Mouse (Mus musculus) forebrain, embryonic 12.5 days (tissue): ENCODE results near the gene Wrap53. TPM values are rescaled to one million over a fixed set of nuclear protein-coding genes. Genes with fewer than 3 reads are reported as not detected.
"Not testable (repeated sequence)": the region's sequence is repeated elsewhere in the genome, so short reads cannot be mapped to it uniquely, and the experiment has no call there.

ENCODE experiments used
- ATAC-seq: fragments of 200-750 bp; cut with Nextera tagmentation; 2 replicates; pipeline ENCODE4 v1.8.0; 2017; ENCODE audit warnings: moderate TSS enrichment; ENCODE audit not compliant: low FRiP score
- H3K27ac ChIP-seq: fragments of 300-500 bp; sonication (generic); 2 replicates; pipeline ENCODE4 v1.5.1; 2016; ENCODE audit warnings: mild to moderate bottlenecking
- H3K27me3 ChIP-seq: fragments of 300-500 bp; sonication (generic); 2 replicates; pipeline ENCODE4 v1.6.1; 2016; ENCODE audit warnings: mild to moderate bottlenecking
- H3K36me3 ChIP-seq: fragments of 300-500 bp; sonication (generic); replicated peaks from 2 replicates; pipeline ENCODE4 v1.6.1; 2016; ENCODE audit warnings: mild to moderate bottlenecking
- H3K4me1 ChIP-seq: fragments of 300-500 bp; sonication (generic); 2 replicates; pipeline ENCODE4 v1.6.1; 2016
- H3K4me2 ChIP-seq: fragments of 300-500 bp; sonication (generic); 2 replicates; pipeline ENCODE4 v1.6.1; 2016; ENCODE audit warnings: mild to moderate bottlenecking, moderate library complexity
- H3K4me3 ChIP-seq: fragments of 300-500 bp; sonication (generic); replicated peaks from 2 replicates; pipeline ENCODE4 v1.5.1; 2016; ENCODE audit warnings: mild to moderate bottlenecking
- H3K9ac ChIP-seq: fragments of 300-500 bp; sonication (generic); 2 replicates; pipeline ENCODE4 v1.6.1; 2016; ENCODE audit warnings: mild to moderate bottlenecking
- H3K9me3 ChIP-seq: fragments of 300-500 bp; sonication (generic); 2 replicates; pipeline ENCODE4 v1.6.1; 2016
- WGBS: fragments of 180-500 bp; shearing (Covaris S2); methylation state at CpG from one replicate; pipeline ENCODE4 v1.1.7; 2016; 5-methylcytosine and 5-hydroxymethylcytosine counted together
- polyA plus RNA-seq: library from polyadenylated mRNA; unstranded; fragments of >200 nt; fragmentation: Nextera tagmentation; extraction: Ambion mirVana; gene quantifications from 2 replicates; pipeline ENCODE4 v1.2.1, GENCODE M21; 2016

Gene Wrap53
- polyA plus RNA-seq, 1 experiment from 2014 or later, result 36.0 TPM

DNA sequence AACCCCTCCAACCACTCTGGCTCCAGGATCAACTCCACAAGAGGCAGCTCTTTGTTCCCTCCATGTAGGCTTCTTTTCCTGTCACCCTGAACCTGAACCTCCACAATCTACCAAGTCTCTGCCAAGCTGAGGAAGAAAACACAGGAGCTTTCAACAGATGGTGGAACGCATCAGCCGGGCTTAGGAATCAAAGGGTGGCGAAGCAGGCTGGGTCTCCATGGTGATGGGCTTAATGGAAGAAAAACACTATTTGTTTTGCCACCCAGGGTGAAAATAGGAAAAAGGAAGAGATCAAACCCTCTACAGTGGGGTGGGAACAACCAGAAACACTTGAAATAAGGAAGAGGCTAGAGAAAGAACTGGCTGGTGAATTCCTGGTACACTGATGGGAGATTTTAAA is 36.5 kb downstream of the Wrap53 start:
- no peaks in the 10 kb centered on the region for H3K36me3 ChIP-seq
- 0 out of 2 replicates have a peak overlapping the region, but pooled peaks have one; percentile 0 for H3K4me2 ChIP-seq
- H3K27me3 ChIP-seq, result peaks cover 6% of the 10 kb centered on the region; the same call in 1 of the 2 replicates
- peak overlapping the region; percentile 70 for H3K27ac ChIP-seq
- 11% methylated on average over 3 of the region's 3 CpGs for WGBS
- no peaks in the 10 kb centered on the region for H3K9me3 ChIP-seq
- no peak for ATAC-seq
- no peak overlapping the region for H3K4me3 ChIP-seq
- no peak overlapping the region for H3K9ac ChIP-seq
- peaks cover 50% of the 10 kb centered on the region for H3K4me1 ChIP-seq

DNA sequence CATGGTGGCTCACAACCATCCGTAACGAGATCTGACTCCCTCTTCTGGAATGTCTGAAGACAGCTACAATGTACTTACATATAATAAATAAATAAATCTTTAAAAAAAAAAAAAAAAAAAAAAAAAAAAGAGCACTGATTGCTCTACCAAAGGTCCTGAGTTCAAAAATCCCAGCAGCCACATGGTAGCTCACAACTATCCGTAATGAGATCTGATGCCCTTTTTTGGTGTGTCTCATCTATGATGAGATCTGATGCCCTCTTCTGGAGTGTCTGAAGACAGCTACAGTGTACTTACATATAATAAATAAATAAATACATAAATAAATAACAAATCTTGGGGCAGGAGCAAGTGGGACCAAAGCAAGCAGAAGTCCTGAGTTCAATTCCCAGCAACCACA is 38.3 kb downstream of the Wrap53 start:
- peaks cover 31% of the 10 kb centered on the region for H3K4me1 ChIP-seq
- H3K4me2 ChIP-seq, H3K9me3 ChIP-seq, H3K27ac ChIP-seq, H3K27me3 ChIP-seq, H3K9ac ChIP-seq, ATAC-seq, H3K36me3 ChIP-seq, H3K4me3 ChIP-seq: not testable (repeated sequence)
- 63% methylated on average over 1 of the region's 3 CpGs for WGBS

DNA sequence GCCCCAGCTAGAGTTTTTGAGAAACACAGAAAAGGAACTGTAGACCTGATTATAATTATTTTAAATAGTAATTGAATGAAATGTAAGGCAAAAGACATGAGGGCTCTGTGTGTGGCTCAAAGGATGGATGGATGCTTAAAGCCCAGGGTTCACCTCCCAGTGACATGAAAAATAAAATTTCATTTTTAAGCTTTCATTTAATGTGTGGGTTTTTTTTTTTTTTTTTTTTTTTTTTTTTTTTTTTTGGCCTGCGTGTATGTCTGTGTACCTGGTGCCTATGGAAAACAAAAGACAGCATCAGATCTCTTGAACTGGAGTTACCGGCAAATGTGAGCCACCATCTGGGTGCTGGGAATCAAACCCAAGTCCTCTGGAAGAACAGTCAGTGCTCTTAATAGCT is 39.4 kb downstream of the Wrap53 start:
- Histone ChIP-seq H3K27ac (no peak overlapping the region), H3K36me3 (no peaks in the 10 kb centered on the region), H3K4me3 (no peak overlapping the region), H3K9me3 (no peaks in the 10 kb centered on the region), H3K4me1 (peaks cover 21% of the 10 kb centered on the region), H3K4me2 (no peak overlapping the region), H3K27me3 (no peaks in the 10 kb centered on the region), H3K9ac (no peak overlapping the region)
- WGBS, result 89% methylated on average over 1 of the region's 2 CpGs
- no peak for ATAC-seq

DNA sequence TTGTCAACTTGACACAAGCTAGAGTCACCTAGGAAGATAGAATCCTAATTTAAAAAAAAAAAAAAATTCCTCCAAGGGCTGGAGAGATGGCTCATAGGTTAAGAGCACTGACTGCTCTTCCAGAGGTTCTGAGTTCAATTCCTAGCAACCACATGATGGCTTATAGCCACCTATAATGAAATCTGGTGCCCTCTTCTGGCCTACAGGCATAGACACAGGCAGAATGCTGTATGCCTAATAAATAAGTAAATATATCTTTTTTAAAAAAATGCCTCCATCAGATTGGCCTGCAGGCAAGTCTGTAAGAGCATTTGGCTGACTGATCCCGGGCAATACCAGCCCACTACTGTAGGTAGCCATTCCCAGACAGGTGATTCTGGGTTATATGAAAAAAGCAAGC is 45.1 kb downstream of the Wrap53 start:
- ATAC-seq, result no peak
- Histone ChIP-seq H3K9me3 (no peaks in the 10 kb centered on the region), H3K27me3 (no peaks in the 10 kb centered on the region), H3K4me2 (no peak overlapping the region), H3K36me3 (no peaks in the 10 kb centered on the region), H3K4me3 (no peak overlapping the region), H3K27ac (no peak overlapping the region), H3K4me1 (no peaks in the 10 kb centered on the region), H3K9ac (no peak overlapping the region)
- 63% methylated on average over 1 of the region's 1 CpGs for WGBS

DNA sequence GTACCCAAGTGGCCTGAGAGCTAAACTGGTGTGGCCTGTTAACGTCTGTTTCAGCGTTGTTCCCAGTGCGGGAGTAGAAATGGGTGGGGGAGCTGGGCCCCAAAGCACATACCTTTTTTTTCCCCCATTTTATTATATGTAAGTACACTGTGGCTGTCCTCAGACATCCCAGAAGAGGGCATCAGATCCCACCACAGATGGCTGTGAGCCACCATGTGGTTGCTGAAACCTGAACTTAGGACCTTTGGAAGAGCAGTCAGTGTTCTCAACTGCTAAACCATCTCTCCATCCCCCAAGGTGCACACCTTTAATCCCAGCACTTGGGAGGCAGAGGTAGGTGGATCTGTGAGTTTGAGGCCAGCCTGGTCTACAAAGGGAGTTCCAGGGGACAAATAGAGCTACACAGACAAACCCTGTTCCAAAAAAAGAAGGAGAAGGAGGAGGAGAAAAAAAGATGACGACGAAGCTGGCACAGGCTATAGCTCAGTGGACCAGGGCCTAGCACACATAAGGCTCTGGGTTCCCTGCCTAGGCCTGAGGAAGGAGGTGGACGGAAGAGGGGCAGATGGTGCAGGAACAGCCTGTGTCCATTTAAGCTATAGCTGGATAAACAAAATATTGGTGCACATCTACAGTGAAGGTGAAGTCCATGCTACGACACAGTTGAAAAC is 47.4 kb downstream of the Wrap53 start:
- H3K36me3 ChIP-seq, result no peaks in the 10 kb centered on the region
- no peak overlapping the region for H3K4me2 ChIP-seq
- H3K27ac ChIP-seq, result no peak overlapping the region
- H3K27me3 ChIP-seq, result peaks cover 5% of the 10 kb centered on the region; the same call in 1 of the 2 replicates
- H3K9me3 ChIP-seq, result no peaks in the 10 kb centered on the region
- H3K4me1 ChIP-seq, result peaks cover 5% of the 10 kb centered on the region
- WGBS, result 84% methylated on average over 7 of the region's 7 CpGs
- H3K9ac ChIP-seq, result no peak overlapping the region
- H3K4me3 ChIP-seq, result no peak overlapping the region
- ATAC-seq, result no peak

DNA sequence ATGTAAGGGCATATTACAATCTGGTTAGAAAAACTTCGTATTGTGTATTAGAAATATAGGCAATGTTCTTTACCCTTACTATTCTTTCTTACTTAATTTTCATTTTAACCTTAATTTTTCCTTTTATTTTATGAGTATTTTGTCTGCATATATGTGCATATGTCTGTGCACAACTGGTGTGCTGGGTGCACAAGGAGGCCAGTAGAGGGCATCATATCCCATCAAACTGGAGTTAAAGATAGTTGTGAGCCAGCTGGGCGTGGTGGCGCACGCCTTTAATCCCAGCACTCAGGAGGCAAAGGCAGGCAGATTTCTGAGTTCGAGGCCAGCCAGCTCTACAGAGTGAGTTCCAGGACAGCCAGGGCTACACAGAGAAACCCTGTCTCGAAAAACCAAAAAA is 49.3 kb downstream of the Wrap53 start:
- not testable (repeated sequence) for H3K9ac ChIP-seq, H3K9me3 ChIP-seq, H3K4me2 ChIP-seq, H3K36me3 ChIP-seq, H3K27me3 ChIP-seq, H3K4me3 ChIP-seq, H3K27ac ChIP-seq, ATAC-seq
- H3K4me1 ChIP-seq, result peaks cover 22% of the 10 kb centered on the region
- 93% methylated on average over 6 of the region's 6 CpGs for WGBS

DNA sequence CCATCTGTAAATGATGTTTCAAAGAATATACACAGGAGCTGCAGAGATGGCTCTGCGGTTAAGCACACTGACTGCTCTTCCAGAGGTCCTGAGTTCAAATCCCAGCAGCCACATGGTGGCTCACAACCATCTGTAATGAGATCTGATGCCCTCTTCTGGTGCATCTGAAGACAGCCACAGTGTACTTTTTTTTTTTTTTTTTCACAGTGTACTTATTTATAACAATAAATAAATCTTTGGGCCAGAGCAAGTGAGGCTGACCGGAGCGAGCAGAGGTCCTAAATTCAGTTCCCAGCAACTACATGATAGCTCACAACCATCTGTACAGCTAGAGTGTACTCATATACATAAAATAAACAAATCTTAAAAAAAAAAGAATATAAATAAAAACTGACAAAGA is 49.8 kb downstream of the Wrap53 start:
- not testable (repeated sequence) for H3K9me3 ChIP-seq, H3K4me3 ChIP-seq, H3K27ac ChIP-seq, H3K4me2 ChIP-seq, ATAC-seq, H3K27me3 ChIP-seq, H3K36me3 ChIP-seq, H3K9ac ChIP-seq
- H3K4me1 ChIP-seq, result peaks cover 22% of the 10 kb centered on the region
- WGBS, result 96% methylated on average over 3 of the region's 3 CpGs

DNA sequence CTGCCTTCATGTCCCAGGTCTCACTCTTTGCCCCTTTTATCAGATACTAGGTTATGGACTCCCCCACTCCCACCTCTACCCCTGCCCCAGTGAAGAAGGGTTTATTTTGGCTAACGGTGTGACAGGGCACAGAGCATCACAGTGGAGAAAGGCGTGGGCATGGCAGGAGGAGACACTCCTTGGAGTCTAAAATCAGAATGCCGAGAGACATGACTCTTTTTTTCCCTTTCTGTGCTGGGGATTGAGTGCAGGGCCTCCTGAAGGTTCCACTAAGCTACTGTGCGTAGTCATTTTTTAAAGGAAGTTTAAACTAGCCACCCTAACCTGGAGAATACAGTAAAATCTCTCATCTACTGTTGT is 52.0 kb downstream of the Wrap53 start:
- Histone ChIP-seq H3K27me3 (peaks cover 5% of the 10 kb centered on the region; the same call in 1 of the 2 replicates), H3K27ac (peak overlapping the region; percentile 97), H3K9me3 (no peaks in the 10 kb centered on the region), H3K9ac (no peak overlapping the region), H3K4me2 (peak overlapping the region; percentile 55), H3K4me1 (peaks cover 22% of the 10 kb centered on the region), H3K36me3 (no peaks in the 10 kb centered on the region), H3K4me3 (no peak overlapping the region)
- no peak for ATAC-seq
- WGBS, result 65% methylated on average over 4 of the region's 4 CpGs

DNA sequence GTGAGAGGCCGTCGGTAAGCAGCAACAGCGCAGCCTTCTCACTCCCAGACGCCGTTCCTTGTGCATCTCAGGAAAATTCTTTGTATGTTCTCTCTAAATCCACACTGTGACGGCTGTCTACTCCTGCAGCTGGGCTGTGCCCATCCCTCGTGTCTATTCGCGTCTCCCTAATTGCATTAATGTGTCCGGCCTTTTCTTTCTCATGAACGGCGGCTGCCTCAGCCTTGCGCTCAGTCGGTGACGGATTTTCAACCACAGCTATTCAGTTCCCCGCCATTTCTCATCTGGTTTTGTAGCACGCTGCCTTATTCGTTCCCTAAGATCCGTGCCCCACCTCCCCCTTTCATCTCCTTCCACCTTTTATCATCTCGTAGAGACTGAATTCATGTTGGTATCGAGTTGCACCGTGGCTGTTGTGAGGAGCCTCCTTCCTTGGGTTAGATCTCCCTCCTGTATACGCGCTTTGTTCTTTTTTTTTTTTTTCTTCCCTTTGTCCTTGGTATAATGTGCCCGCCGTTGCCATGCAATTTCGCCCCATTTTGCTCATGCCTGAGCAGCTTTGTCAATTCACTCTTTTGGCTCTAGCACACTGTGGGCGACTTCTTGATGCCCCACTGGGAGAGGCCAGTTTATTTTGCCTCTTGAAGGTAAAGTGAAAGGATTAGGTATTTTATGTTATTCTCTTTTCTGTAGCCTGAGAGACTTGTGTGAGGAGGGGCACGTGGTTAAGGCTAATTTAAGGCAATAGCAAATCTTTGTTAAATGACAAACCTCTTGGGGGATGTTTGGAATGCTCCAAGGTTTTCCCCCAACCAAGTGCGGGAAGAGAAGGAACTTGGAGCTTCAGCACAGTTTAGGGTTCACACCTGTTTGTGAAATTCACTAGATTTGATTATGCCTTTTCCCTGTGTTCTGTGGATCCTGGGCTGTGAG is 52.7 kb downstream of the Wrap53 start:
- H3K4me2 ChIP-seq, result peak overlapping the region; percentile 55
- peak overlapping the region; percentile 55 for H3K9ac ChIP-seq
- H3K9me3 ChIP-seq, result no peaks in the 10 kb centered on the region
- H3K4me3 ChIP-seq, result peak overlapping the region; percentile 30
- peak; percentile 72 for ATAC-seq
- 2% methylated on average over 30 of the region's 30 CpGs for WGBS
- H3K27ac ChIP-seq, result peak overlapping the region; percentile 97
- no peaks in the 10 kb centered on the region for H3K36me3 ChIP-seq
- H3K4me1 ChIP-seq, result peaks cover 22% of the 10 kb centered on the region
- H3K27me3 ChIP-seq, result peaks cover 5% of the 10 kb centered on the region; the same call in 1 of the 2 replicates

DNA sequence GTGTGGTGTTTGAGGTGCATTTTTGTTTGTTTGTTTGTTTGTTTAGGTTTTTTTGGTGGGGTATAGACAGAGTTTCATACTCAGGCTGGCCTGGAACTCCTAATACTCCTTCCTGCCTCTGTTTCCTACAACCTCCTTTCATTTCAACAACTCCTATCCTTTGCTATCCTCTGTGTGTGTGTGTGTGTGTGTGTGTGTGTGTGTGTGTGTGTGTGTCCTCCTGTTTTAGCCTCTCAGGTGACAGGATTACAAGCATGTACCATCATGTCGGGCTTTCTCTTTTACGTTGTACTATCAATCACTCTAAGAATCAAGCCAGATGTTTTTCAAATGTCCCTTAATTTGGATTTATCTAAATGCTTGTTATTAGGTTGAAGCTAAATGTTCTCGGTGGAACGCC is 53.4 kb downstream of the Wrap53 start:
- Histone ChIP-seq H3K4me2 (peak overlapping the region; percentile 55), H3K27ac (peak overlapping the region; percentile 97), H3K9ac (peak overlapping the region; percentile 55), H3K4me1 (peaks cover 22% of the 10 kb centered on the region), H3K9me3 (no peaks in the 10 kb centered on the region), H3K36me3 (no peaks in the 10 kb centered on the region), H3K4me3 (peak overlapping the region; percentile 30), H3K27me3 (peaks cover 5% of the 10 kb centered on the region; the same call in 1 of the 2 replicates)
- WGBS, result 14% methylated on average over 4 of the region's 4 CpGs
- no peak for ATAC-seq

DNA sequence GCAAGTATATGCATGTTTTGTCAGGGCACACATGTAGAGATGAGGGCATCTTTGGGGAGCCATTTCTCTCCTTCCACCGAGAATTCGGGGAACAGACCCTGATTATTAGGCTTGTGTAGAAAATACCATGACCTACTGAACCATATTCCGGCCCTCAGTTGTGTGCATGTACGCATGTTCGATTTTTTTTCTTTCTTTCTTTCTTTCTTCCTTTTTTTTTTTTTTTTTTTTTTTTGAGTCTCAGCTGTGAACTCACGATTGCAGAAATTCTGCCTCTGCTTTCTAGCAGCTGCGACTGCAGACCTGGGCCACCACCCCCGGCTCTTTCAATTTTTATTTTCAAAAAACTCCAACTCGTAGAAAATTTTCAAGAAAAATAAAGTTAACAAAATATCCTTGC is 54.4 kb downstream of the Wrap53 start:
- Histone ChIP-seq H3K27ac (peak overlapping the region; percentile 97), H3K36me3 (no peaks in the 10 kb centered on the region), H3K9ac (no peak overlapping the region), H3K4me2 (no peak overlapping the region), H3K4me1 (peaks cover 22% of the 10 kb centered on the region), H3K4me3 (no peak overlapping the region), H3K27me3 (peaks cover 5% of the 10 kb centered on the region; the same call in 1 of the 2 replicates), H3K9me3 (no peaks in the 10 kb centered on the region)
- WGBS, result 80% methylated on average over 9 of the region's 9 CpGs
- ATAC-seq, result no peak

DNA sequence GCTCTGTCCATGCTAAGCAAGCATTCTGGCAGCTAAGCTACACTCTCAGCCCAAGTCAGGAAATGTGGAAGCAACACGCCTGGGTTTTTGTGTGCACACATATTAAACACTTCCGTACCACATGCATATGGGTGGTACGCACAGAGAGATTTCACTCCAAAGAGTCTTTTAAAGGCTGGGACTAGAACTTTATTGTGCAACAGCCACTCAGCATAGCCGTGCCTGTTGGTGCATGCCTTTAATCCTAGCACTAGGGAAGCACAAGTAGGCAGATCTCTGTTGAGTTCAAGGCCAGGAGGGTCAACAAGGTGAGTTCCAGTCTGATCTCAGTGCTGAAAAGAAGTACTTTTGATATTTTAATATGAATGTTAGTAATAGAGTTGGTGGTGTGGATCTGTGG is 56.4 kb downstream of the Wrap53 start:
- Histone ChIP-seq H3K4me3 (no peak overlapping the region), H3K36me3 (no peaks in the 10 kb centered on the region), H3K9me3 (no peaks in the 10 kb centered on the region), H3K27ac (no peak overlapping the region), H3K4me1 (peaks cover 22% of the 10 kb centered on the region), H3K4me2 (no peak overlapping the region), H3K27me3 (no peaks in the 10 kb centered on the region), H3K9ac (no peak overlapping the region)
- no peak for ATAC-seq
- 85% methylated on average over 4 of the region's 4 CpGs for WGBS
